Mouse (Mus musculus): ENCODE measurements around the gene Krt9.

GRCm38 (mm10) chr11:100164392-100164791, 28.7 kb downstream of the Krt9 start:
- TF ChIP-seq CTCF (IDR thresholded peaks at IDR 0.05; ENCODE audit: borderline replicate concordance, insufficient read depth, low read depth, low read length): no peak
- no peak for TF ChIP-seq POLR2A (IDR thresholded peaks at IDR 0.05; ENCODE audit: borderline replicate concordance, insufficient read depth, low read length)

Data from cerebellum, adult 2 months (tissue).